ENCODE assay signal across 17 mouse cellular contexts in the genomic region with DNA sequence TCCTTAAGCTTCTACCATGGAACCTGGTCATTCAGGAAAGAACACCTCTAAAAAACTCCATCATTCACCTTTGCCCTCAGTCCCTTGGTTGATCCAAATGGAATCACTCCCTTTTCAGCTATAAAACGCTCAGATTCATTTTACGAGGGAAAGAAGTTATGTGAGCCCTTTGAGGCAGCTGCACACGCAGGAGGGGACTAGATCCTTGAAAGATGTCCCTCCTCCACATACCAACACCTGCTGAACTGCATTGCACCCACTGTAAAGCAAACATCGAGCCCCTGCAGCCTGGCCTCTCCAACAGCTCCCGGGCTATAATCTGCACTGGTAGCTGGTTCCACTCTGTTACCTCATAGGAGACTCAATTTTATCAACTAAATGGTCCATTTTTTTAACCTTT.
"Had no signal": no experiment of that assay in that cellular context is flagged by ENCODE, and none has a peak within 500 bp of the region (broad histone marks: within the 10 kb centered on the region; RNA-seq: fewer than 3 reads in every experiment).

No protein-coding gene starts in this region.

- DNase-seq: kidney, adult 9 months; liver; liver, postnatal 0 days; lung, postnatal 10 days; retina, postnatal 1 day; right cerebral cortex, postnatal 4 days; spleen, adult 18-20 months; thymus, adult 18-20 months; thymus, postnatal 14 days had no signal

- H3K27me3 ChIP-seq: midbrain, embryonic 15.5 days; neural tube, embryonic 12.5 days had no signal

- ATAC-seq: hindbrain, embryonic 16.5 days; inflammation-experienced regulatory T-cells, adult 6 months; liver, postnatal 0 days; midbrain, embryonic 15.5 days had no signal

- H3K9me3 ChIP-seq: megakaryocyte, embryonic 14.5 days; midbrain, embryonic 15.5 days; neural tube, embryonic 12.5 days had no signal

- H3K9ac ChIP-seq: liver, postnatal 0 days; midbrain, embryonic 15.5 days; neural tube, embryonic 12.5 days had no signal

- H3K4me2 ChIP-seq: midbrain, embryonic 11.5 days; midbrain, embryonic 15.5 days; neural tube, embryonic 12.5 days had no signal

- H3K4me3 ChIP-seq: left cerebral cortex, adult 2 months; megakaryocyte, embryonic 14.5 days; midbrain, embryonic 15.5 days; neural tube, embryonic 12.5 days had no signal

- H3K27ac ChIP-seq: left cerebral cortex, adult 2 months; macrophage; midbrain, embryonic 15.5 days; neural tube, embryonic 12.5 days had no signal

- H3K36me3 ChIP-seq: midbrain, embryonic 15.5 days; neural tube, embryonic 12.5 days had no signal
